Mouse (Mus musculus): ENCODE data around the gene Dip2c.

GRCm38 (mm10) chr13:9227078-9227477, 49.2 kb upstream of the Dip2c start:
- no peak for TF ChIP-seq EP300 (optimal IDR thresholded peaks at IDR 0.05)
- no peak for TF ChIP-seq CTCF (IDR thresholded peaks at IDR 0.05; ENCODE audit: low read depth)
